Mouse (Mus musculus) C2C12 (cell line): ENCODE measurements around the gene Catip. TPM values are rescaled to one million over a fixed set of nuclear protein-coding genes. Genes with fewer than 3 reads are reported as not detected.

Source experiments
- H3K27me3 ChIP-seq: one replicate; pipeline ENCODE4 v1.6.1; 2011; ENCODE audit not compliant: control insufficient read depth, insufficient read depth, insufficient read length
- H3K36me3 ChIP-seq: one replicate; pipeline ENCODE4 v1.6.1; 2011; ENCODE audit not compliant: control insufficient read depth, insufficient read depth
- H3K4me3 ChIP-seq: one replicate; pipeline ENCODE4 v1.5.1; 2011; ENCODE audit warnings: mild to moderate bottlenecking, control low read depth; ENCODE audit not compliant: poor library complexity, insufficient read depth, severe bottlenecking
- H3K79me2 ChIP-seq: one replicate; pipeline ENCODE4 v1.6.1; 2011; ENCODE audit not compliant: control insufficient read depth, insufficient read depth
- H3K79me3 ChIP-seq: one replicate; pipeline ENCODE4 v1.6.1; 2011; ENCODE audit warnings: low read depth, control low read depth
- H3ac ChIP-seq: one replicate; pipeline ENCODE3; 2011; ENCODE audit warnings: low read depth; ENCODE audit not compliant: control insufficient read depth, insufficient read length
- CEBPB ChIP-seq: IDR thresholded peaks from one replicate; pipeline ENCODE4 v1.6.1; 2011; ENCODE audit warnings: low read depth, mild to moderate bottlenecking, control low read depth, moderate library complexity
- CTCF ChIP-seq: IDR thresholded peaks from one replicate; pipeline ENCODE4 v1.5.1; 2011; ENCODE audit not compliant: control insufficient read depth, insufficient read depth, insufficient read length
- FOSL1 ChIP-seq: IDR thresholded peaks from one replicate; pipeline ENCODE4 v1.8.0; 2011; ENCODE audit warnings: mild to moderate bottlenecking, low read length; ENCODE audit not compliant: poor library complexity, insufficient read depth, severe bottlenecking
- MAX ChIP-seq: IDR thresholded peaks from one replicate; pipeline ENCODE4 v1.6.1; 2011; ENCODE audit warnings: mild to moderate bottlenecking, control low read depth
- MYOD1 ChIP-seq: IDR thresholded peaks from one replicate; pipeline ENCODE4 v1.6.1; 2011; ENCODE audit warnings: low read depth; ENCODE audit not compliant: control insufficient read depth, insufficient read length
- MYOG ChIP-seq: IDR thresholded peaks from one replicate; pipeline ENCODE4 v1.6.1; 2011; ENCODE audit not compliant: control insufficient read depth, insufficient read length; ENCODE audit errors: extremely low read depth
- USF1 ChIP-seq: IDR thresholded peaks from one replicate; pipeline ENCODE4 v1.6.1; 2011; ENCODE audit warnings: low read depth, mild to moderate bottlenecking, control low read depth, moderate library complexity
- polyA plus RNA-seq: library from polyadenylated mRNA; unstranded; fragments of >200 nt; fragmentation: generic; extraction: Trizol; gene quantifications from one replicate; pipeline ENCODE4 v1.2.1, GENCODE M21; 2012; ENCODE audit warnings: missing spikeins

The Catip gene
- polyA plus RNA-seq, 1 experiment = not detected

DNA sequence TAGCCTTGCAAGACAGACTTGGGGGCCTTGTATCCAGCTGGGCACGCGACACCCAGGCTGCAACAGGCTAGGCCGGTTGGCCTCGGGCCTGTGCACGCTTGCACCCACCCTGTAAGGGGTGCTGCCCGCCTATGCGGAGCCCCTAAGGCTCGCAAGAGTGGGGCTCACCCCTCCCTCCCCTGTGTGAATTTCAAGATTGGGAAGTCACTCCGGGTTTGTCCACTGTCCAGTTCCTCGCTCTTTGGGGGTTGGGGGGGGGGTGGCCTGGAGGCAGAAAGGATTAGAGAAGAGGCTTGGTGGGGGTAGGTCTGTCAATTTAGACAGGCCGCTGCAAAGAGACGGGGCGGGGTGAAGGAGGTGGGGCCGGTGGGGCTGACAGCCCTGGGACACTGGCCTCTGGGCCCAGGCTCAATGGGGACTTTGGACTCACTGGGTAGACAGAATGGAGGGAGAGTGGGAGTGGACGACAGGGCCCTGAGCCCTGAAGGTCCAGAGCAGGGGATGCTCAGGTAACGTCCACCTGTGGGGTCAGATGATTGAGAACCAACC, 30.6 kb downstream of the Catip start:
- H3K27me3 ChIP-seq = no peaks in the 10 kb centered on the region
- H3K4me3 ChIP-seq = peak overlapping the region; percentile 78
- peaks cover 38% of the 10 kb centered on the region for H3K79me2 ChIP-seq
- peaks cover 22% of the 10 kb centered on the region for H3K36me3 ChIP-seq
- TF ChIP-seq MYOD1 = no peak
- no peak for TF ChIP-seq MYOG
- no peak for TF ChIP-seq CEBPB
- TF ChIP-seq CTCF = no peak
- TF ChIP-seq USF1 = no peak
- TF ChIP-seq FOSL1 = no peak
- no peak for TF ChIP-seq MAX
- H3K79me3 ChIP-seq = peaks cover 25% of the 10 kb centered on the region
- H3ac ChIP-seq = peak overlapping the region; percentile 95

DNA sequence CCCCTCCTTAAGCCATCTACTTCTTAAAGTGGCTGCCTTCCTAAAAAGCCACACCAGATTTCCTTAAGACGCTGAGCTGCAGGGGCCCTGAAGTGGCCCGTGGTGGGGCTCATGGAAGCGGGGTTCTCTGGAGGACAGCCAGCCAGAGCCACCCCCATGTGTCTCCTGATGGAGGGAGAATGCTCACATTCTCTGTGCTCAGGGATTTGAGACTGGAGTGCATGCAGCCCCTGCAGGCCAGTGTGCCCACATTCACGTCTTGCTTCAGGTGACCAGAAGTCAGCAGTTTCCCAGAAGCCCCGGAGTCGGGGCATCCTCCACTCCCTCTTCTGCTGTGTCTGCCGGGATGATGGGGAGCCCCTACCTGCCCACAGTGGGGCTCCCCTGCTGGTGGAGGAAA, 31.1 kb downstream of the Catip start:
- Histone ChIP-seq H3K36me3 (peaks cover 22% of the 10 kb centered on the region), H3K79me3 (peaks cover 25% of the 10 kb centered on the region), H3K27me3 (no peaks in the 10 kb centered on the region), H3K79me2 (peaks cover 38% of the 10 kb centered on the region), H3ac (no peak overlapping the region), H3K4me3 (peak overlapping the region; percentile 78)
- no peak for TF ChIP-seq MYOG
- no peak for TF ChIP-seq CEBPB
- no peak for TF ChIP-seq CTCF
- no peak for TF ChIP-seq FOSL1
- TF ChIP-seq MAX = no peak
- no peak for TF ChIP-seq USF1
- no peak for TF ChIP-seq MYOD1

DNA sequence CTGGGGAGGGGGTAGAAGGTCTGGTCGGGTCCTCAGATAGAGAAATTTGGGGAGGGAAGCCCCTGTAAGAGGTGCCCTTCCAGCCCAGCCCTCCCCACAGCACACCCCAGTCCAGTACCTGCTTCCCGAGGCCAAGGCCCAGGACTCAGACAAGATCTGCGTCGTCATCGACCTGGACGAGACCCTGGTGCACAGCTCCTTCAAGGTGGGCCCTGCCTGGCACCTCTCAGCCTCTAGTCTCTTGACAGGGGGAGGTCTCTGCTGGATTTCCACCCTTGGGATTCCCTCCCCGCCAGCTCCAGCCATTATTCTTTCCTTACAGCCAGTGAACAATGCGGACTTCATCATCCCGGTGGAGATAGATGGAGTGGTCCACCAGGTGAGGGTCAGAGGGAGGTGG, 31.8 kb downstream of the Catip start:
- no peak for TF ChIP-seq USF1
- TF ChIP-seq CTCF = no peak
- TF ChIP-seq MYOG = no peak
- TF ChIP-seq CEBPB = no peak
- no peak for TF ChIP-seq FOSL1
- TF ChIP-seq MYOD1 = no peak
- TF ChIP-seq MAX = no peak
- no peak overlapping the region for H3K4me3 ChIP-seq

DNA sequence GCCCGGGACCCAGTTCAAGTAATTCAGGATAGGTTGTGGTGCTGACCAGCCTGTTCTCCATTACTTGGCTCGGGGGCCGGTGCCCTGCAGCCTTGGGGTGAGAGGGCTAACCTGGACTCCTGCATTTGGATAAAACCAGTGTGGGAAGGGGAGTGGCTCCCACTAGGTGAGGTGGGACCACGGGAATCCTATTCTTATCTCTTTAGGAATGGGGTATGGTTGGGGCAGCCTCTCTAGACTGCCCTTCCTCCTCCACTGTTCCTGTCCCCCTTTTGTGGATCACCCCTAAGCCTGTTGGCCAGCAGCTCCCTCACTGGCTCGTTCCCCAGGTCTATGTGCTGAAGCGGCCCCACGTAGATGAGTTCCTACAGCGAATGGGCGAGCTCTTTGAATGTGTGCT, 32.4 kb downstream of the Catip start:
- Histone ChIP-seq H3K27me3 (no peaks in the 10 kb centered on the region), H3K79me2 (peaks cover 38% of the 10 kb centered on the region), H3K79me3 (peaks cover 25% of the 10 kb centered on the region), H3K36me3 (peaks cover 22% of the 10 kb centered on the region), H3K4me3 (no peak overlapping the region), H3ac (no peak overlapping the region)
- no peak for TF ChIP-seq MAX
- no peak for TF ChIP-seq USF1
- TF ChIP-seq CTCF = no peak
- TF ChIP-seq MYOD1 = no peak
- TF ChIP-seq CEBPB = no peak
- TF ChIP-seq FOSL1 = no peak
- TF ChIP-seq MYOG = no peak

More for the DNA sequence above, 31.8 kb downstream of the Catip start:
- H3K36me3 ChIP-seq = peaks cover 22% of the 10 kb centered on the region
- H3K79me2 ChIP-seq = peaks cover 38% of the 10 kb centered on the region
- no peaks in the 10 kb centered on the region for H3K27me3 ChIP-seq
- no peak overlapping the region for H3ac ChIP-seq
- H3K79me3 ChIP-seq = peaks cover 25% of the 10 kb centered on the region

DNA sequence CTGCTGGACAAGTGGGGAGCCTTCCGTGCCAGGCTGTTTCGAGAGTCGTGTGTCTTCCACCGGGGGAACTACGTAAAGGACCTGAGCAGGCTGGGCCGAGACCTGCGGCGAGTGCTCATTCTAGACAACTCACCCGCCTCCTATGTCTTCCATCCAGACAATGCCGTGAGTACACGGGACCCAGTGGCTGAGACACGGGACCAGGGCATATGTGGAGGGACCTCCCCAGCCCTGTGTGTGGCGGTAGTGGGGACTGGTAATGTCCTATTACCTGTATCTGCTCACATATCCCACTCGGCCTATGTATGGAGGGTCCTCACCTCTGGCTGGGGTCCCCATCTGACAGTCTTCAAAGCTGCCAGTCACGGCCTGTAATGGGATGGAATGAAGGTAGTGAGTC, 33.0 kb downstream of the Catip start:
- Histone ChIP-seq H3K79me3 (peaks cover 25% of the 10 kb centered on the region), H3K79me2 (peaks cover 38% of the 10 kb centered on the region), H3K36me3 (peaks cover 22% of the 10 kb centered on the region), H3K27me3 (no peaks in the 10 kb centered on the region), H3K4me3 (no peak overlapping the region), H3ac (no peak overlapping the region)
- no peak for TF ChIP-seq MAX
- no peak for TF ChIP-seq USF1
- no peak for TF ChIP-seq CEBPB
- TF ChIP-seq FOSL1 = no peak

DNA sequence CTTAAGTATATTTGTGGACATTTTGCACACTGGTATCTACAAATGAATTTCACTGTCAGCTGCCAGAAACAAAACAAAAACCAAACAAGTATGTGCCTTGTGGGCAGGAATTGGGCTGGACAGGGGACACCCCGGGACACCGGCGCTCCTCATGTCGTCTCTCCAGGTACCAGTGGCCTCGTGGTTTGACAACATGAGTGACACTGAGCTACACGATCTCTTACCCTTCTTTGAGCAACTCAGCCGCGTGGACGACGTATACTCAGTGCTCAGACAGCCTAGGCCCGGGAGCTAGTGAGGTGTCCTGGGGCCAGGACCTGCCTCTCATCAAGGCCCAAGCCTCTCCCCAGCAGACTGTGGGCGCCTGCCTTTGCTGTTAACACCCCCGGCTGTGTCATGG, 33.4 kb downstream of the Catip start:
- no peak overlapping the region for H3ac ChIP-seq
- peaks cover 25% of the 10 kb centered on the region for H3K79me3 ChIP-seq
- no peak overlapping the region for H3K4me3 ChIP-seq
- H3K27me3 ChIP-seq = no peaks in the 10 kb centered on the region
- H3K36me3 ChIP-seq = peaks cover 22% of the 10 kb centered on the region
- no peak for TF ChIP-seq MAX
- no peak for TF ChIP-seq USF1
- no peak for TF ChIP-seq CTCF
- no peak for TF ChIP-seq FOSL1
- no peak for TF ChIP-seq MYOD1
- no peak for TF ChIP-seq CEBPB
- TF ChIP-seq MYOG = no peak
- H3K79me2 ChIP-seq = peaks cover 38% of the 10 kb centered on the region
